Mouse (Mus musculus) kidney, embryonic 16.5 days (tissue): ENCODE results near the gene Spdye4c. TPM values are rescaled to one million over a fixed set of nuclear protein-coding genes. Genes with fewer than 3 reads are reported as not detected.

Experiments
- ATAC-seq: fragments of 200-750 bp; cut with Nextera tagmentation; 2 replicates; pipeline ENCODE4 v1.8.0; 2017; ENCODE audit warnings: moderate TSS enrichment; ENCODE audit not compliant: low FRiP score, low TSS enrichment
- H3K27ac ChIP-seq: fragments of 300-500 bp; sonication (generic); 2 replicates; pipeline ENCODE4 v1.5.1; 2014; ENCODE audit warnings: low read length
- H3K27me3 ChIP-seq: fragments of 300-500 bp; sonication (generic); 2 replicates; pipeline ENCODE4 v1.6.1; 2014; ENCODE audit warnings: low read length, control low read depth, mixed read lengths; ENCODE audit not compliant: insufficient read depth
- H3K36me3 ChIP-seq: fragments of 300-500 bp; sonication (generic); 2 replicates; pipeline ENCODE4 v1.6.1; 2014; ENCODE audit warnings: low read length, control low read depth, mixed read lengths; ENCODE audit not compliant: insufficient read depth
- H3K4me1 ChIP-seq: fragments of 300-500 bp; sonication (generic); 2 replicates; pipeline ENCODE4 v1.6.1; 2014; ENCODE audit warnings: low read length, control low read depth, mixed read lengths; ENCODE audit not compliant: insufficient read depth
- H3K4me2 ChIP-seq: fragments of 300-500 bp; sonication (generic); replicated peaks from 2 replicates; pipeline ENCODE4 v1.6.1; 2014; ENCODE audit warnings: low read depth, low read length
- H3K4me3 ChIP-seq: fragments of 300-500 bp; sonication (generic); 2 replicates; pipeline ENCODE4 v1.5.1; 2014; ENCODE audit warnings: mild to moderate bottlenecking, low read length
- H3K9ac ChIP-seq: fragments of 300-500 bp; sonication (generic); replicated peaks from 2 replicates; pipeline ENCODE4 v1.6.1; 2014; ENCODE audit warnings: low read length
- H3K9me3 ChIP-seq: fragments of 300-500 bp; sonication (generic); 2 replicates; pipeline ENCODE4 v1.6.1; 2016; ENCODE audit warnings: low read length, control low read depth
- WGBS: fragments of 180-500 bp; shearing (Covaris S2); extraction: QIAGEN DNeasy Blood & Tissue Kit; methylation state at CpG from one replicate; pipeline ENCODE4 v1.1.7; 2014; 5-methylcytosine and 5-hydroxymethylcytosine counted together
- polyA plus RNA-seq: library from polyadenylated mRNA; unstranded; fragments of >200 nt; fragmentation: Nextera tagmentation; extraction: Ambion mirVana; gene quantifications from 2 replicates; pipeline ENCODE4 v1.2.1, GENCODE M21; 2015

Spdye4c gene
- polyA plus RNA-seq, 1 experiment from 2014 or later, result not detected

- no peak overlapping the region for H3K4me3 ChIP-seq
- H3K36me3 ChIP-seq, result no peaks in the 10 kb centered on the region
- H3K9ac ChIP-seq, result no peak overlapping the region
- no peak for ATAC-seq
- H3K9me3 ChIP-seq, result no peaks in the 10 kb centered on the region
- no peak overlapping the region for H3K4me2 ChIP-seq
- peaks cover 5% of the 10 kb centered on the region; the same call in 1 of the 2 replicates for H3K4me1 ChIP-seq
- no peaks in the 10 kb centered on the region for H3K27me3 ChIP-seq
- H3K27ac ChIP-seq, result no peak overlapping the region
- WGBS, result 87% methylated on average over 8 of the region's 8 CpGs
Measured at GRCm38 (mm10) chr2:128552798-128553720, 38.0 kb upstream of the Spdye4c start.

- ATAC-seq, result no peak
- Histone ChIP-seq H3K36me3 (no peaks in the 10 kb centered on the region), H3K27me3 (no peaks in the 10 kb centered on the region), H3K4me1 (0 out of 2 replicates have a peak, but pooled peaks cover 2% of the 10 kb centered on the region), H3K9ac (no peak overlapping the region), H3K27ac (no peak overlapping the region), H3K4me3 (no peak overlapping the region), H3K4me2 (no peak overlapping the region), H3K9me3 (no peaks in the 10 kb centered on the region)
- WGBS, result 76% methylated on average over 9 of the region's 9 CpGs
Measured at GRCm38 (mm10) chr2:128555082-128555481, 35.9 kb upstream of the Spdye4c start.

- WGBS, result 91% methylated on average over 3 of the region's 3 CpGs
- no peak overlapping the region for H3K4me2 ChIP-seq
- H3K27me3 ChIP-seq, result no peaks in the 10 kb centered on the region
- no peaks in the 10 kb centered on the region for H3K9me3 ChIP-seq
- no peak overlapping the region for H3K4me3 ChIP-seq
- no peak overlapping the region for H3K9ac ChIP-seq
- H3K27ac ChIP-seq, result no peak overlapping the region
- H3K4me1 ChIP-seq, result peaks cover 11% of the 10 kb centered on the region; the same call in 1 of the 2 replicates
- H3K36me3 ChIP-seq, result no peaks in the 10 kb centered on the region
- no peak for ATAC-seq
Measured at GRCm38 (mm10) chr2:128564195-128564594, 26.8 kb upstream of the Spdye4c start.

- Histone ChIP-seq H3K4me2 (no peak overlapping the region), H3K27me3 (no peaks in the 10 kb centered on the region), H3K9me3 (no peaks in the 10 kb centered on the region), H3K36me3 (no peaks in the 10 kb centered on the region), H3K27ac (no peak overlapping the region), H3K4me3 (no peak overlapping the region), H3K9ac (no peak overlapping the region), H3K4me1 (peaks cover 11% of the 10 kb centered on the region; the same call in 1 of the 2 replicates)
- 54% methylated on average over 8 of the region's 8 CpGs for WGBS
- no peak for ATAC-seq
Measured at GRCm38 (mm10) chr2:128565904-128566303, 25.1 kb upstream of the Spdye4c start.

- ATAC-seq, result peak; percentile 42; the same call in 1 of the 2 replicates
- no peak overlapping the region for H3K4me3 ChIP-seq
- no peak overlapping the region for H3K9ac ChIP-seq
- no peaks in the 10 kb centered on the region for H3K9me3 ChIP-seq
- no peaks in the 10 kb centered on the region for H3K27me3 ChIP-seq
- WGBS, result 58% methylated on average over 10 of the region's 10 CpGs
- H3K36me3 ChIP-seq, result no peaks in the 10 kb centered on the region
- no peak overlapping the region for H3K27ac ChIP-seq
- H3K4me1 ChIP-seq, result peaks cover 11% of the 10 kb centered on the region; the same call in 1 of the 2 replicates
- no peak overlapping the region for H3K4me2 ChIP-seq
Measured at GRCm38 (mm10) chr2:128566304-128567147, 24.5 kb upstream of the Spdye4c start.

- WGBS, result 54% methylated on average over 6 of the region's 6 CpGs
- Histone ChIP-seq H3K27ac (no peak overlapping the region), H3K27me3 (no peaks in the 10 kb centered on the region), H3K4me3 (no peak overlapping the region), H3K9me3 (no peaks in the 10 kb centered on the region), H3K4me2 (no peak overlapping the region), H3K36me3 (no peaks in the 10 kb centered on the region), H3K9ac (no peak overlapping the region), H3K4me1 (peaks cover 13% of the 10 kb centered on the region; the same call in 1 of the 2 replicates)
- no peak for ATAC-seq
Measured at GRCm38 (mm10) chr2:128568018-128568417, 23.0 kb upstream of the Spdye4c start.

GRCm38 (mm10) chr2:128568490-128568889, 22.5 kb upstream of the Spdye4c start:
- no peak for ATAC-seq
- H3K4me3 ChIP-seq, result no peak overlapping the region
- H3K4me2 ChIP-seq, result no peak overlapping the region
- no peaks in the 10 kb centered on the region for H3K27me3 ChIP-seq
- H3K4me1 ChIP-seq, result peaks cover 13% of the 10 kb centered on the region; the same call in 1 of the 2 replicates
- no peak overlapping the region for H3K27ac ChIP-seq
- no peaks in the 10 kb centered on the region for H3K36me3 ChIP-seq
- WGBS, result 36% methylated on average over 4 of the region's 4 CpGs
- no peaks in the 10 kb centered on the region for H3K9me3 ChIP-seq
- no peak overlapping the region for H3K9ac ChIP-seq

- ATAC-seq, result no peak
- Histone ChIP-seq H3K4me3 (no peak overlapping the region), H3K27me3 (no peaks in the 10 kb centered on the region), H3K27ac (no peak overlapping the region), H3K36me3 (no peaks in the 10 kb centered on the region), H3K9me3 (no peaks in the 10 kb centered on the region), H3K4me2 (no peak overlapping the region), H3K4me1 (peaks cover 7% of the 10 kb centered on the region; the same call in 1 of the 2 replicates), H3K9ac (no peak overlapping the region)
- 72% methylated on average over 4 of the region's 4 CpGs for WGBS
Measured at GRCm38 (mm10) chr2:128571001-128571400, 20.0 kb upstream of the Spdye4c start.

- no peaks in the 10 kb centered on the region for H3K36me3 ChIP-seq
- H3K9ac ChIP-seq, result no peak overlapping the region
- WGBS, result 47% methylated on average over 16 of the region's 16 CpGs
- H3K4me2 ChIP-seq, result no peak overlapping the region
- no peak overlapping the region for H3K4me3 ChIP-seq
- no peaks in the 10 kb centered on the region for H3K9me3 ChIP-seq
- H3K27ac ChIP-seq, result no peak overlapping the region
- H3K27me3 ChIP-seq, result no peaks in the 10 kb centered on the region
- H3K4me1 ChIP-seq, result 0 out of 2 replicates have a peak, but pooled peaks cover 2% of the 10 kb centered on the region
- ATAC-seq, result peak; percentile 76; the same call in 1 of the 2 replicates
Measured at GRCm38 (mm10) chr2:128572726-128573624, 18.0 kb upstream of the Spdye4c start.
